Mouse (Mus musculus): ENCODE results near the gene Brf1. TPM values are rescaled to one million over a fixed set of nuclear protein-coding genes. Genes with fewer than 3 reads are reported as not detected.

The Brf1 gene
- total RNA-seq, 4 experiments from 2014 or later, result 13.8 to 18.9 (median 18.4) TPM

GRCm38 (mm10) chr12:112977156-112977555 is 23.3 kb downstream of the Brf1 start:
- DNase-seq (ENCODE audit: low spot score in 2 of 2), result no peak

GRCm38 (mm10) chr12:112976371-112977073 is 24.0 kb downstream of the Brf1 start, which contains the start of gene Btbd6:
Btbd6 (plus strand) TSS chr12:112976482.
- DNase-seq (ENCODE audit: low spot score in 2 of 2), result peak; percentile 81

GRCm38 (mm10) chr12:112974736-112975135 is 25.8 kb downstream of the Brf1 start:
- no peak for DNase-seq (ENCODE audit: low spot score in 2 of 2)

- no peak for DNase-seq (ENCODE audit: low spot score in 2 of 2)
Observed at GRCm38 (mm10) chr12:112969616-112970015, 30.9 kb downstream of the Brf1 start.

GRCm38 (mm10) chr12:112968943-112969342 is 31.6 kb downstream of the Brf1 start:
- DNase-seq (ENCODE audit: low spot score in 2 of 2), result no peak

- no peak for DNase-seq (ENCODE audit: low spot score in 2 of 2)
Observed at GRCm38 (mm10) chr12:112965783-112966182, 34.7 kb downstream of the Brf1 start.

- DNase-seq (ENCODE audit: low spot score in 2 of 2), result no peak
Observed at GRCm38 (mm10) chr12:112961872-112962271, 38.6 kb downstream of the Brf1 start.

- DNase-seq (ENCODE audit: low spot score in 2 of 2), result peak; percentile 51 to 76
Observed at GRCm38 (mm10) chr12:112961428-112961827, 39.1 kb downstream of the Brf1 start.

- DNase-seq (ENCODE audit: low spot score in 2 of 2), result no peak
Observed at GRCm38 (mm10) chr12:112959421-112959820, 41.1 kb downstream of the Brf1 start.

GRCm38 (mm10) chr12:112958303-112958702 is 42.2 kb downstream of the Brf1 start:
- peak in 1 of 2 experiments; percentile 36 for DNase-seq (ENCODE audit: low spot score in 2 of 2)

- DNase-seq (ENCODE audit: low spot score in 2 of 2), result peak; percentile 66 to 68
Observed at GRCm38 (mm10) chr12:112955800-112956199, 44.7 kb downstream of the Brf1 start.

- no peak for DNase-seq (ENCODE audit: low spot score in 2 of 2)
Observed at GRCm38 (mm10) chr12:112952926-112953565, 47.5 kb downstream of the Brf1 start.

- no peak for DNase-seq (ENCODE audit: low spot score in 2 of 2)
Observed at GRCm38 (mm10) chr12:112952433-112952832, 48.1 kb downstream of the Brf1 start.

- DNase-seq (ENCODE audit: low spot score in 2 of 2), result no peak
Observed at GRCm38 (mm10) chr12:112951150-112951842, 49.2 kb downstream of the Brf1 start.

GRCm38 (mm10) chr12:112950761-112951129 is 49.8 kb downstream of the Brf1 start:
- DNase-seq (ENCODE audit: low spot score in 2 of 2), result no peak

- peak; percentile 72 to 77 for DNase-seq (ENCODE audit: low spot score in 2 of 2)
Observed at GRCm38 (mm10) chr12:112950040-112950760, 50.3 kb downstream of the Brf1 start.

- DNase-seq (ENCODE audit: low spot score in 2 of 2), result no peak
Observed at GRCm38 (mm10) chr12:112947307-112947706, 53.2 kb downstream of the Brf1 start.

GRCm38 (mm10) chr12:112943669-112944068 is 56.8 kb downstream of the Brf1 start:
- DNase-seq (ENCODE audit: low spot score in 2 of 2), result no peak

GRCm38 (mm10) chr12:112941776-112942713 is 58.5 kb downstream of the Brf1 start, which contains the start of gene Nudt14:
Nudt14 (minus strand) TSS chr12:112942124.
- DNase-seq (ENCODE audit: low spot score in 2 of 2), result peak; percentile 62 to 65

GRCm38 (mm10) chr12:112941156-112941775 is 59.2 kb downstream of the Brf1 start:
- peak in 1 of 2 experiments; percentile 36 for DNase-seq (ENCODE audit: low spot score in 2 of 2)
